Mouse (Mus musculus): Measurements from ENCODE around the gene Copa. TPM values are rescaled to one million over a fixed set of nuclear protein-coding genes. Genes with fewer than 3 reads are reported as not detected.

Gene Copa
- polyA plus RNA-seq (2012; ENCODE audit: insufficient read depth, insufficient read length, missing spikeins), result 159 and 167 TPM in 2 replicates

GRCm38 (mm10) chr1:172082101-172082898 is at the start of gene Copa, which contains the start of gene Ncstn:
Gene Copa, plus strand, starts transcription at chr1:172082529.
Gene Ncstn, minus strand, starts transcription at chr1:172082795.
- TF ChIP-seq POLR2A (IDR thresholded peaks at IDR 0.05; ENCODE audit: borderline replicate concordance, low read depth, low read length) (no peak), CTCF (IDR thresholded peaks at IDR 0.05; ENCODE audit: low read depth, low read length) (no peak)
- peak within 1 kb of the TSS; percentile 91 for H3K27ac ChIP-seq (ENCODE audit: insufficient read depth, low read depth, low read length)
- H3K4me1 ChIP-seq (ENCODE audit: control insufficient read depth, insufficient read depth, low read length), result peaks cover 14% of the 10 kb centered on the region
- peak within 1 kb of the TSS; percentile 79 for H3K4me3 ChIP-seq (ENCODE audit: insufficient read depth, low read length)

DNA sequence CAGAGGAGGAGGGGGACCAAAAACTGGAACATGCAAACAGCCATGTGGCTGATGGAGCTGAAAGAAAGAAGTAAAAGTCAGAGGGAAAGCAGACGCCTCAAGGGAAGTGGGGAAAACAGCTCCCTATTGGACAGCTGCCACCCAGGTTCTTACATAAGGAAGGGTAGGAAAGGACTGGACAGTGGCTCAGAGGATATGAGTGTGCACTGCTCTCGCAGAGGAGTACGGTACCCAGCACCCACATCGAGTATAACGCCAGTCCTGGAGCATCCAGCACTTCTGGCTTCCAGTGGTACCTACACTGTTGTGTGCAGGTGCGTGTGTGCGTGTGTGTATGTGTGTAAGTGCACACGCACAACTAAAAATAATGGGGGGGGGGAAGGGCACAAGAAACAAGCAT is 35.9 kb upstream of the Copa start:
- no peak overlapping the region for H3K27ac ChIP-seq (ENCODE audit: insufficient read depth, low read depth, low read length)
- 0 out of 2 replicates have a peak, but pooled peaks cover 3% of the 10 kb centered on the region for H3K4me1 ChIP-seq (ENCODE audit: control insufficient read depth, insufficient read depth, low read length)
- TF ChIP-seq CTCF (IDR thresholded peaks at IDR 0.05; ENCODE audit: low read depth, low read length) (no peak), POLR2A (IDR thresholded peaks at IDR 0.05; ENCODE audit: borderline replicate concordance, low read depth, low read length) (no peak)
- no peak overlapping the region for H3K4me3 ChIP-seq (ENCODE audit: insufficient read depth, low read length)

DNA sequence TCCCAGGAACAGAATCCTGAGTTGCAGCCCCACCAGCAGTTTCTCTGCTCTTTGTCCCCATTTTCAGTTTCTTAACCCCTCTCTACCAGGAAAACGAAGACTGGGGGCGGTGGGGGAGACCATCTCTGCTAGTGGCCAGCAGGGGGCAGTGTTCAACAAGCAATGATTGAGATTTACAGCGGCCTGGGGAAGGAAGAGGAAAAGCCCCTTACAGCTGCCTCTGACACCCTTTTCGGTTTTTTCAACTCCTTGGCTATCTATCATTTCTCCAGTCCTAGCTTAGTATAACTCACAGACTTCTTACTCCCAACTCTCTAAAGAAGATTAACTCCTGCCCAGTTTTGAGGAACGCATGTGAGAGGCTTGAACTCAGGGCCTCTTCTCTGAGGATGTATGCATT is 35.4 kb upstream of the Copa start:
- H3K4me1 ChIP-seq (ENCODE audit: control insufficient read depth, insufficient read depth, low read length), result 0 out of 2 replicates have a peak, but pooled peaks cover 3% of the 10 kb centered on the region
- H3K4me3 ChIP-seq (ENCODE audit: insufficient read depth, low read length), result no peak overlapping the region
- TF ChIP-seq POLR2A (IDR thresholded peaks at IDR 0.05; ENCODE audit: borderline replicate concordance, low read depth, low read length), result no peak
- peak; percentile 99 for TF ChIP-seq CTCF (IDR thresholded peaks at IDR 0.05; ENCODE audit: low read depth, low read length)
- H3K27ac ChIP-seq (ENCODE audit: insufficient read depth, low read depth, low read length), result no peak overlapping the region

GRCm38 (mm10) chr1:172048241-172048734 is 34.0 kb upstream of the Copa start:
- Histone ChIP-seq H3K4me1 (ENCODE audit: control insufficient read depth, insufficient read depth, low read length) (0 out of 2 replicates have a peak, but pooled peaks cover 3% of the 10 kb centered on the region), H3K4me3 (ENCODE audit: insufficient read depth, low read length) (peak overlapping the region; percentile 30; the same call in 1 of the 2 replicates), H3K27ac (ENCODE audit: insufficient read depth, low read depth, low read length) (no peak overlapping the region)
- TF ChIP-seq POLR2A (IDR thresholded peaks at IDR 0.05; ENCODE audit: borderline replicate concordance, low read depth, low read length) (no peak), CTCF (IDR thresholded peaks at IDR 0.05; ENCODE audit: low read depth, low read length) (no peak)

- no peak overlapping the region for H3K27ac ChIP-seq (ENCODE audit: insufficient read depth, low read depth, low read length)
- no peak overlapping the region for H3K4me3 ChIP-seq (ENCODE audit: insufficient read depth, low read length)
- TF ChIP-seq POLR2A (IDR thresholded peaks at IDR 0.05; ENCODE audit: borderline replicate concordance, low read depth, low read length), result no peak
- no peak for TF ChIP-seq CTCF (IDR thresholded peaks at IDR 0.05; ENCODE audit: low read depth, low read length)
Observed at GRCm38 (mm10) chr1:172049131-172049782, 33.1 kb upstream of the Copa start.

DNA sequence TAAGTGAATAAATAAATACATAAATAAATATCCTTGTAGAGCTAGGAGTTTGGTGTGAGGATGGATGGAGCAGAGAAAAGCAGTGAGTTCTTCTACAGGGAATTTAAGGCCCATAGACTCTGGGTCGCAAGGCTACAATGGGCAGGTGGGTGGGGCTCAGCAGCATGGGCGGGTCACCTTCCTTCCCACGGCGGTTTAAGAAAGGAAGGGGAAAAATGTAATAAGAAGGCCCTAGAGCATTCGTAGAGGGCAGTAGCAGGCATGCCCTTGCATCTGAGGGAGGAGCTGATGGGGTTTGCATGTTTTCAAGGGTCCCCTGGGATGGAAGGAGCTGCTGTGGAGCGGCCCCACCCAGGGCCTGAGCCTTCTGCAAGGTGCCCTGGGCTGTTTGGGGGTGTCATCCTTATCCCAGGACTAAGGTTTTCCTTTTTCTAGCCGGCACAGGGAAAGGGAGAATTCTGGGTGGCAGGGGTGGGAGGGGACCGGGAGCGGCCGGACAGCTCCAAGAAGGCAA is 29.5 kb upstream of the Copa start:
- Histone ChIP-seq H3K4me1 (ENCODE audit: control insufficient read depth, insufficient read depth, low read length) (0 out of 2 replicates have a peak, but pooled peaks cover 3% of the 10 kb centered on the region), H3K4me3 (ENCODE audit: insufficient read depth, low read length) (no peak overlapping the region), H3K27ac (ENCODE audit: insufficient read depth, low read depth, low read length) (no peak overlapping the region)
- TF ChIP-seq POLR2A (IDR thresholded peaks at IDR 0.05; ENCODE audit: borderline replicate concordance, low read depth, low read length) (no peak), CTCF (IDR thresholded peaks at IDR 0.05; ENCODE audit: low read depth, low read length) (no peak)

More at GRCm38 (mm10) chr1:172049131-172049782, 33.1 kb upstream of the Copa start:
- 0 out of 2 replicates have a peak, but pooled peaks cover 3% of the 10 kb centered on the region for H3K4me1 ChIP-seq (ENCODE audit: control insufficient read depth, insufficient read depth, low read length)

- TF ChIP-seq CTCF (IDR thresholded peaks at IDR 0.05; ENCODE audit: low read depth, low read length) (no peak), POLR2A (IDR thresholded peaks at IDR 0.05; ENCODE audit: borderline replicate concordance, low read depth, low read length) (no peak)
- Histone ChIP-seq H3K27ac (ENCODE audit: insufficient read depth, low read depth, low read length) (no peak overlapping the region), H3K4me3 (ENCODE audit: insufficient read depth, low read length) (no peak overlapping the region), H3K4me1 (ENCODE audit: control insufficient read depth, insufficient read depth, low read length) (no peaks in the 10 kb centered on the region)
Observed at GRCm38 (mm10) chr1:172053541-172054440, 28.5 kb upstream of the Copa start.

GRCm38 (mm10) chr1:172056251-172056650 is 26.1 kb upstream of the Copa start:
- TF ChIP-seq POLR2A (IDR thresholded peaks at IDR 0.05; ENCODE audit: borderline replicate concordance, low read depth, low read length), result no peak
- TF ChIP-seq CTCF (IDR thresholded peaks at IDR 0.05; ENCODE audit: low read depth, low read length), result no peak
- Histone ChIP-seq H3K4me1 (ENCODE audit: control insufficient read depth, insufficient read depth, low read length) (no peaks in the 10 kb centered on the region; the same call in 1 of the 2 replicates), H3K4me3 (ENCODE audit: insufficient read depth, low read length) (no peak overlapping the region)

DNA sequence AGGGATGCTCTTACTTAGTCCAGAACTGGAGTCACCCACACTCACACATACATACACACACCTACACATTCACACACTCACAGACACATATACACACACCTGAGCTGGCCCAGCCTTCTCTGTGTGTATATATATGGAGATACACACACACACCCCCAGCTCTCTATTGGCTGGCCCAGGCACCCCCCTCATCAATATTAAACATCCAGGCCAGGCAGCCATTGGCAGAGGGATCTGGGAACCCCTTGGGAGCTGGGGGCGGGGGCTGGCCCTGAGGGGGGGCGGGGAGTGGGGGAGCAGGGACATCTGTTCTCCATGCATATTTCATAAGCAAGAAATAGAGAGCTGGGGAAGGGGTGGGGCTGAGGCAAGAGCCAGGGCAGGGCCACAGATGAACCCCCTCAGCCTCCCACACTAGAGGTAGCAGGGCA is 24.8 kb upstream of the Copa start, which contains the start of gene Nhlh1:
Gene Nhlh1, minus strand, starts transcription at position 83 of the 431 bp plus-strand sequence.
- no peak within 1 kb of the TSS for H3K27ac ChIP-seq (ENCODE audit: insufficient read depth, low read depth, low read length)
- peaks cover 4% of the 10 kb centered on the region; the same call in 1 of the 2 replicates for H3K4me1 ChIP-seq (ENCODE audit: control insufficient read depth, insufficient read depth, low read length)
- H3K4me3 ChIP-seq (ENCODE audit: insufficient read depth, low read length), result no peak within 1 kb of the TSS
- TF ChIP-seq POLR2A (IDR thresholded peaks at IDR 0.05; ENCODE audit: borderline replicate concordance, low read depth, low read length) (no peak), CTCF (IDR thresholded peaks at IDR 0.05; ENCODE audit: low read depth, low read length) (no peak)

More at GRCm38 (mm10) chr1:172056251-172056650, 26.1 kb upstream of the Copa start:
- H3K27ac ChIP-seq (ENCODE audit: insufficient read depth, low read depth, low read length), result no peak overlapping the region
